In the genomic region with DNA sequence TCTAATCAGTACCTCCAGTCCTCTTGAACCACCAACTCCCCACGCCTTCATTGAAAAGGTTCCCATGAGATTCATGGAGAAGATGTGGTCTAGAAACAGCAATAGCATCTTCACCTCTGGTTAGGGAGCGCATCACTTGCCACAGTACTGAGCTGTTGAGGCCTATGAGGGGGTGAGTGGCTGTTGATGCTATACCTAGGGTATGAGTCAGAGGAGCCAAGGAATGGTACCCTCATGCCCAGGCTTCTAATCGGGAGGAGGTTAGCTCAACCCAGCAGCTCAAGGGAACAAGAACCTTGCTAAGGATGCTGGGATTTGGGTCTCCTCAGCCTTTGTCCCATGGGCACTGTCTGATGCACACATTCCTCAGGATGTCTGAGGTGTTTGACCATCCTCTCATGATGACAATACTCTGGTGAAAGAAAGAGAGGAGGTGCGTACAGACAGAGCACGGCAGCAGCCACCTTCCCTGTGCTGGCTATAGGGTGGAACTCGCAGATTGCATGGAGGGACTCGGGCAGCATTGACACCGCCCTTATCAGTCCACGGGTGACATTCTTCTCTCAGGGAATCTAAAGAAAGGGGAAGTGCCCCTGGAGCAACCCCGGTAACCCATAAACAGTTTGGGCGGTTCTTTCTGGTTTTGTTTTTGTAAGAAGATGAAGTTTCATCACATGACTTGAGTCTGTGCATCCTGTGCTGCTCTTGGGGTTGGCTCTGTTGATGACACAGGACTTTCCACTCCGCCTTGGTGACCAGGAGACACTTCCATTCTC, we compare ENCODE assay signal across 8 mouse cellular contexts. TPM values are rescaled to one million over a fixed set of nuclear protein-coding genes. Genes with fewer than 3 reads are reported as not detected.
DNase-seq lines count a peak whose midpoint lies in the region; ATAC-seq and TF ChIP-seq lines count a peak whose summit lies in the region.

No protein-coding gene starts in this region.

- H3K9me3 ChIP-seq in kidney, embryonic 14.5 days (ENCODE audit: control insufficient read depth, low read length) = no peaks in the 10 kb centered on the region
- no peaks in the 10 kb centered on the region for H3K9me3 ChIP-seq in midbrain, postnatal 0 days (ENCODE audit: low read length)

- no peak overlapping the region for H3K4me3 ChIP-seq in kidney, adult 2 months (ENCODE audit: insufficient read depth, low read depth, low read length)
- H3K4me3 ChIP-seq in kidney, embryonic 14.5 days (ENCODE audit: low read length) = no peak overlapping the region
- H3K4me3 ChIP-seq in midbrain, postnatal 0 days (ENCODE audit: low read depth, low read length) = no peak overlapping the region

- TF ChIP-seq POLR2A in kidney, adult 2 months (IDR thresholded peaks at IDR 0.05; ENCODE audit: low read depth, low read length) = no peak

- H3K4me1 ChIP-seq in kidney, adult 2 months (ENCODE audit: control insufficient read depth, insufficient read depth, low read length) = peaks cover 11% of the 10 kb centered on the region
- H3K4me1 ChIP-seq in kidney, embryonic 14.5 days (ENCODE audit: control insufficient read depth, insufficient read depth, low read length) = peaks cover 14% of the 10 kb centered on the region
- H3K4me1 ChIP-seq in midbrain, postnatal 0 days (ENCODE audit: insufficient read depth, low read length) = peaks cover 3% of the 10 kb centered on the region; the same call in 1 of the 2 replicates

- no peak overlapping the region for H3K9ac ChIP-seq in kidney, embryonic 14.5 days (ENCODE audit: low read depth, low read length)
- H3K9ac ChIP-seq in midbrain, postnatal 0 days (replicated peaks; ENCODE audit: low read length, poor library complexity, severe bottlenecking) = no peak overlapping the region

- H3K4me2 ChIP-seq in kidney, embryonic 14.5 days (replicated peaks; ENCODE audit: low read depth, low read length) = no peak overlapping the region
- no peak overlapping the region for H3K4me2 ChIP-seq in midbrain, postnatal 0 days (ENCODE audit: low read depth, low read length, poor library complexity, severe bottlenecking)

- DNase-seq in kidney, adult 2 months = no peak
- peak; percentile 74 for DNase-seq in CD4-positive, CD25-positive, alpha-beta regulatory T cell, adult 2 months (ENCODE audit: low read depth, low spot score)
- DNase-seq in lung, postnatal 36 days = peak; percentile 71
- no peak for DNase-seq in adrenal gland, adult 8-10 months
- DNase-seq in midbrain, postnatal 0 days (ENCODE audit: low spot score) = no peak
- no peak for DNase-seq in cerebellum, adult 8-10 months

- H3K27me3 ChIP-seq in kidney, adult 2 months (replicated peaks; ENCODE audit: control insufficient read depth, insufficient read depth, low read length) = no peaks in the 10 kb centered on the region
- no peaks in the 10 kb centered on the region for H3K27me3 ChIP-seq in kidney, embryonic 14.5 days (ENCODE audit: control insufficient read depth, insufficient read depth, low read length)
- H3K27me3 ChIP-seq in midbrain, postnatal 0 days (ENCODE audit: insufficient read depth, low read length) = no peaks in the 10 kb centered on the region

- TF ChIP-seq CTCF in kidney, adult 2 months (conservative IDR thresholded peaks at IDR 0.05; ENCODE audit: insufficient read depth, insufficient read length, low read depth, low read length) = no peak
- TF ChIP-seq CTCF in midbrain, postnatal 0 days (IDR thresholded peaks at IDR 0.05) = no peak

- H3K36me3 ChIP-seq in kidney, adult 2 months (ENCODE audit: control insufficient read depth, insufficient read depth, low read length) = no peaks in the 10 kb centered on the region
- no peaks in the 10 kb centered on the region for H3K36me3 ChIP-seq in kidney, embryonic 14.5 days (ENCODE audit: control insufficient read depth, insufficient read depth, low read length)
- H3K36me3 ChIP-seq in midbrain, postnatal 0 days (ENCODE audit: insufficient read depth, low read length) = no peaks in the 10 kb centered on the region

- no peak for ATAC-seq in kidney, embryonic 14.5 days (ENCODE audit: low FRiP score, low TSS enrichment)
- ATAC-seq in activated CD4-positive, CD25-positive, alpha-beta regulatory T cell, adult 4 months = peak; percentile 73
- no peak for ATAC-seq in midbrain, postnatal 0 days (ENCODE audit: low FRiP score)

- 67% methylated on average over 12 of the region's 12 CpGs for WGBS in kidney, adult 2 months
- WGBS in kidney, embryonic 14.5 days = 78% methylated on average over 12 of the region's 12 CpGs
- 90% methylated on average over 12 of the region's 12 CpGs for WGBS in midbrain, postnatal 0 days

- peak overlapping the region; percentile 66 for H3K27ac ChIP-seq in kidney, adult 2 months (ENCODE audit: insufficient read depth, low read depth, low read length)
- no peak overlapping the region for H3K27ac ChIP-seq in kidney, embryonic 14.5 days (ENCODE audit: low read depth, low read length)
- H3K27ac ChIP-seq in midbrain, postnatal 0 days (ENCODE audit: low read depth, low read length) = no peak overlapping the region

RNA-seq across cellular contexts. Expression of gene Sec14l1, which starts 5.6 kb away (rescaled TPM):
- polyA plus RNA-seq in kidney, adult 2 months (2012; rRNA removed) = 49.1 and 52.2 TPM in 2 replicates
- 30.2 and 36.5 TPM in 2 replicates for polyA plus RNA-seq in kidney, embryonic 14.5 days (2014; fragmentation: Nextera tagmentation; extraction: Ambion mirVana)
- 10 to 100 TPM; 13.9 to 22.7 TPM for polyA plus RNA-seq in activated CD4-positive, CD25-positive, alpha-beta regulatory T cell, adult 4 months (2017; shearing (Covaris generic))
- total RNA-seq in adrenal gland, adult 8-10 months (2022) = 100 to 1,000 TPM; 138 to 170 (median 166) TPM
- total RNA-seq in midbrain, postnatal 0 days (2014; rRNA removed) = 63.5 and 71.1 TPM in 2 replicates
- polyA plus RNA-seq in midbrain, postnatal 0 days (2015; fragmentation: Nextera tagmentation; extraction: Ambion mirVana) = 48.0 and 49.2 TPM in 2 replicates

Comparison
In these comparisons a context has a peak if more than half of its experiments do, and no peak if none do; other contexts are left out.
1. DNase-seq: peak in CD4-positive, CD25-positive, alpha-beta regulatory T cell, adult 2 months (single experiment) and lung, postnatal 36 days (single experiment); none in kidney, adult 2 months (single experiment), adrenal gland, adult 8-10 months (single experiment), midbrain, postnatal 0 days (single experiment) and cerebellum, adult 8-10 months (single experiment).